Comparison of ENCODE assay signal across 17 mouse cellular contexts in the genomic region with DNA sequence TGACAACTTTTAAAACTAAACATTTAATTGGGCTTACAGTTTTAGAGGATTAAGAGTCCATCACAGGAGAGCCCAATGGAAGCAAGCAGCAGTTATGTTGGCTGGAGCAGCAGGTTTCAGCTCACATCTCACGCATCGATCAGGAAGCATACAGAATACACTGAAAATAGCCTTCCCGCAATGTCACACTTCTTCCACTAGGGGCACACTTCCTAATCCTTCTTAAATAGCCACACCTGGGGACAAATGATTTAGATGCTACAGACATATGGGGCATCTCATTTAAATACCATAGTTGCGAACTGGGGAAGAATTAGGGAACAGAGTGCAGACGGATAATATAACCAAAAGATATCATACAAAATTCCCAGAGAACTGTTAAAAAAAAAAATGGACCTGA.
A peak's percentile ranks its signal among the peaks of the same experiment; 100 is the strongest.
DNase-seq lines count a peak whose midpoint lies in the region; ATAC-seq and TF ChIP-seq lines count a peak whose summit lies in the region.
"Had no signal": no experiment of that assay in that cellular context is flagged by ENCODE, and none has a peak within 500 bp of the region (broad histone marks: within the 10 kb centered on the region; RNA-seq: fewer than 3 reads in every experiment).

No protein-coding gene starts in this region.

- no peak for ATAC-seq in intestine, postnatal 0 days
- no peak for ATAC-seq in intestine, embryonic 15.5 days
- ATAC-seq in midbrain, postnatal 0 days (ENCODE audit: low FRiP score) = no peak
- no peak for ATAC-seq in midbrain, embryonic 13.5 days
- ATAC-seq in activated CD4-positive, CD25-positive, alpha-beta regulatory T cell, adult 4 months = no peak
- ATAC-seq: CD4-positive, CD25-positive, alpha-beta regulatory T cell, adult 4 months; forebrain, embryonic 15.5 days; inflammation-experienced regulatory T-cells, adult 6 months; Patski had no signal

- no peak overlapping the region for H3K4me3 ChIP-seq in intestine, postnatal 0 days (ENCODE audit: low read depth, low read length)
- no peak overlapping the region for H3K4me3 ChIP-seq in intestine, embryonic 15.5 days (replicated peaks)
- H3K4me3 ChIP-seq in midbrain, postnatal 0 days (ENCODE audit: low read depth, low read length) = no peak overlapping the region
- H3K4me3 ChIP-seq in midbrain, embryonic 13.5 days (replicated peaks) = no peak overlapping the region
- H3K4me3 ChIP-seq: forebrain, embryonic 15.5 days; midbrain, embryonic 10.5 days; neural tube, embryonic 15.5 days had no signal

- no peak overlapping the region for H3K27ac ChIP-seq in intestine, postnatal 0 days (ENCODE audit: low read depth, low read length)
- H3K27ac ChIP-seq in intestine, embryonic 15.5 days = no peak overlapping the region
- no peak overlapping the region for H3K27ac ChIP-seq in midbrain, postnatal 0 days (ENCODE audit: low read depth, low read length)
- H3K27ac ChIP-seq in midbrain, embryonic 13.5 days = no peak overlapping the region
- H3K27ac ChIP-seq: forebrain, embryonic 15.5 days; midbrain, embryonic 10.5 days; neural tube, embryonic 15.5 days had no signal

- H3K9me3 ChIP-seq in intestine, postnatal 0 days (ENCODE audit: control insufficient read depth) = no peaks in the 10 kb centered on the region
- no peaks in the 10 kb centered on the region for H3K9me3 ChIP-seq in intestine, embryonic 15.5 days
- H3K9me3 ChIP-seq in midbrain, postnatal 0 days (ENCODE audit: low read length) = no peaks in the 10 kb centered on the region
- H3K9me3 ChIP-seq in midbrain, embryonic 13.5 days = no peaks in the 10 kb centered on the region
- H3K9me3 ChIP-seq: forebrain, embryonic 15.5 days; midbrain, embryonic 10.5 days; neural tube, embryonic 15.5 days had no signal

- H3K36me3 ChIP-seq in intestine, postnatal 0 days (ENCODE audit: control insufficient read depth, insufficient read depth) = no peaks in the 10 kb centered on the region
- no peaks in the 10 kb centered on the region for H3K36me3 ChIP-seq in intestine, embryonic 15.5 days
- no peaks in the 10 kb centered on the region for H3K36me3 ChIP-seq in midbrain, postnatal 0 days (ENCODE audit: insufficient read depth, low read length)
- no peaks in the 10 kb centered on the region for H3K36me3 ChIP-seq in midbrain, embryonic 13.5 days
- H3K36me3 ChIP-seq: forebrain, embryonic 15.5 days; midbrain, embryonic 10.5 days; neural tube, embryonic 15.5 days had no signal

- no peak overlapping the region for H3K4me2 ChIP-seq in intestine, postnatal 0 days (replicated peaks; ENCODE audit: low read depth)
- H3K4me2 ChIP-seq in intestine, embryonic 15.5 days (replicated peaks) = no peak overlapping the region
- no peak overlapping the region for H3K4me2 ChIP-seq in midbrain, postnatal 0 days (ENCODE audit: low read depth, low read length, poor library complexity, severe bottlenecking)
- H3K4me2 ChIP-seq in midbrain, embryonic 13.5 days (replicated peaks) = no peak overlapping the region
- H3K4me2 ChIP-seq: forebrain, embryonic 15.5 days; neural tube, embryonic 15.5 days had no signal

- no peak overlapping the region for H3K9ac ChIP-seq in intestine, postnatal 0 days (ENCODE audit: low read depth, low read length)
- no peak overlapping the region for H3K9ac ChIP-seq in intestine, embryonic 15.5 days
- H3K9ac ChIP-seq in midbrain, postnatal 0 days (replicated peaks; ENCODE audit: low read length, poor library complexity, severe bottlenecking) = no peak overlapping the region
- H3K9ac ChIP-seq in midbrain, embryonic 13.5 days (replicated peaks) = no peak overlapping the region
- H3K9ac ChIP-seq: forebrain, embryonic 15.5 days; neural tube, embryonic 15.5 days had no signal

- peak; percentile 51 for TF ChIP-seq CTCF in intestine, postnatal 0 days (IDR thresholded peaks at IDR 0.05; ENCODE audit: low read depth)
- peak; percentile 29; the same call in 1 of the 2 replicates for TF ChIP-seq CTCF in midbrain, postnatal 0 days (IDR thresholded peaks at IDR 0.05)

- H3K4me1 ChIP-seq in intestine, postnatal 0 days (replicated peaks; ENCODE audit: control insufficient read depth, insufficient read depth, low read length) = no peaks in the 10 kb centered on the region
- no peaks in the 10 kb centered on the region for H3K4me1 ChIP-seq in intestine, embryonic 15.5 days (replicated peaks)
- no peaks in the 10 kb centered on the region for H3K4me1 ChIP-seq in midbrain, postnatal 0 days (ENCODE audit: insufficient read depth, low read length)
- H3K4me1 ChIP-seq in midbrain, embryonic 13.5 days (replicated peaks) = no peaks in the 10 kb centered on the region
- H3K4me1 ChIP-seq: forebrain, embryonic 15.5 days; midbrain, embryonic 10.5 days; neural tube, embryonic 15.5 days had no signal

- 75% methylated on average over 5 of the region's 5 CpGs for WGBS in intestine, postnatal 0 days
- 78% methylated on average over 5 of the region's 5 CpGs for WGBS in intestine, embryonic 15.5 days
- 81% methylated on average over 5 of the region's 5 CpGs for WGBS in midbrain, postnatal 0 days
- 80% methylated on average over 5 of the region's 5 CpGs for WGBS in midbrain, embryonic 13.5 days

- no peak for DNase-seq in midbrain, postnatal 0 days (ENCODE audit: low spot score)
- peak; percentile 30 for DNase-seq in ZHBTc4 (ENCODE audit: low read depth, low spot score)
- no peak for DNase-seq in adrenal gland, postnatal 25 days
- DNase-seq: cerebellum, adult 18-20 months; kidney, postnatal 10 days; layer of hippocampus, adult 9-11 months; lung, postnatal 14 days had no signal

- no peaks in the 10 kb centered on the region for H3K27me3 ChIP-seq in intestine, postnatal 0 days (replicated peaks; ENCODE audit: control insufficient read depth, insufficient read depth, low read length)
- no peaks in the 10 kb centered on the region for H3K27me3 ChIP-seq in intestine, embryonic 15.5 days (replicated peaks)
- H3K27me3 ChIP-seq in midbrain, postnatal 0 days (ENCODE audit: insufficient read depth, low read length) = no peaks in the 10 kb centered on the region
- no peaks in the 10 kb centered on the region for H3K27me3 ChIP-seq in midbrain, embryonic 13.5 days
- H3K27me3 ChIP-seq: forebrain, embryonic 15.5 days; neural tube, embryonic 15.5 days; Patski had no signal
